Mouse (Mus musculus) ES-Bruce4 (cell line): ENCODE data around the gene Nfe2l1.

ENCODE experiments used
- CTCF ChIP-seq: IDR thresholded peaks from one replicate; pipeline ENCODE4 v1.8.1; 2011; ENCODE audit warnings: low read depth, low read length
- EP300 ChIP-seq: IDR thresholded peaks from 2 replicates; pipeline ENCODE4 v1.6.1; 2011; ENCODE audit warnings: low read depth, low read length; ENCODE audit not compliant: insufficient read depth

- TF ChIP-seq CTCF (no peak), EP300 (no peak)
Measured at GRCm38 (mm10) chr11:96827917-96828316, 1.9 kb downstream of the Nfe2l1 start.
